Mouse (Mus musculus): ENCODE data around the gene Lhpp. TPM values are rescaled to one million over a fixed set of nuclear protein-coding genes. Genes with fewer than 3 reads are reported as not detected.

Gene Lhpp
- total RNA-seq (2023), result 1 to 10 TPM; 2.4 to 4.4 TPM

DNA sequence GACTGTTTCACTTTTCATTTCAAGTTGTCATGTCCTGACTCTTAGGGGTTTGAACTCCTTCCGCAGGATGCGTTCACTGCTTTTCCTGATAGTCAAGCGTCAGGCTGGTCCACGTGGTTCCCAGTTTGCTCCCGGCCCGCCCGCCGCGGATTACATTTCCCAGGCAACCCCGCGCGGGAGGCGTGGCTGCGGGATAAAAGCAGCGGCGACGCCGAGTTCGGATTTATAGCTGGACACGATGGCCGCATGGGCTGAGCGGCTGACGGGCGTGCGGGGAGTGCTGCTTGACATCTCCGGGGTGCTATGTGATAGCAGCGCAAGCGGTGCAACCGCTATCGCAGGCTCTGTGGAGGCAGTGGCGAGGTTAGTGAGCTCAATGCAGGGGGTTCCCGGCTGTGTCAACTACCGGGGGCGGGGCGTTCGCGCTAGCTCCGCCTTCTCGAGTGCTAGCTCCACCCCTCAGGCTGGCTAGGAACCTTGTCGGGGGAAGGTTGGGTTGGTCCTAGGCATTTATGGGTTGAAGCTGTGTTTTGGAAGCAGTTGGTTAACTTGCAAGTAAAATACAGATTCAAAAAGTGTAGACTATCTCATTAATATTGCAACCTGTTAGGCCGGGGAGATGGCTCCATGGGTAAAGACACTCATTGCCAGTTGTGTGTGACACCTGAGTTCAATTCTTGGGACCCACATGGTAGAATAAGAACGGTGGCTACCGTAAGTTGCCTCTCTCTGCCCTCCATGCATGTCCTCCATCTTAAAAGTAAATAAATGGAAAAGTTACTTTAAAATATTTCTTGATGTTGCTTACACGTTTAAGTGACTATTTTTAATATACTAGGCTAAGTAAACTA lies at the start of gene Lhpp:
TSS of gene Lhpp (plus strand) at position 171 of the 851 bp plus-strand sequence.

DNA sequence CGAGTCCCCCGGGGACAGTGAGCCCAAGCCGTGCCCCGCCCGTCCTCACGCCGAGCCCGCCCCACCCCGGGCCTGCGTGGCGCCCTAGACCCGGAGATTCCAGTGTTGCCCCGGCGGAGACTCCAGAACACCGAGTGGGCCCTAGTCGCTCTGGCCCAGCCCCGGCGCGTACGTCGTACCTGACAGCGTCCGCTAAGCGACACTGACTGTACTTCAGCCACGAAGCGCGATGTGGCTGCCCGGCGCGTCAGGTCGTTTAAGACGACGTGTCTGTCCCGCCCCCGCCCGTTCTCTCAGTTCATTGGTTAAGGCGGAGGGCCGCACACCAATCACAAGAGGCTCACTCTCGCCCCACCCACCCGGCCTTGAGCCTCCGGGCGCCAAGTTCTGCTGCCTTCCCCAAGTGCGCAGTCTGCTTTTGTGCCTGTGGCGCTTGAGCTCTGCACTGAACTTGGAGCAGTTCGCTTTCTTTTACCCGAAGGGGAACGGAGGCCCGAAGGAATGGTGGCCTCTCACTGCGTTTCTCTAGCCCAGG lies 34.3 kb upstream of the Lhpp start, which contains the start of gene Oat:
TSS of gene Oat (minus strand) at position 283 of the 535 bp plus-strand sequence.

DNA sequence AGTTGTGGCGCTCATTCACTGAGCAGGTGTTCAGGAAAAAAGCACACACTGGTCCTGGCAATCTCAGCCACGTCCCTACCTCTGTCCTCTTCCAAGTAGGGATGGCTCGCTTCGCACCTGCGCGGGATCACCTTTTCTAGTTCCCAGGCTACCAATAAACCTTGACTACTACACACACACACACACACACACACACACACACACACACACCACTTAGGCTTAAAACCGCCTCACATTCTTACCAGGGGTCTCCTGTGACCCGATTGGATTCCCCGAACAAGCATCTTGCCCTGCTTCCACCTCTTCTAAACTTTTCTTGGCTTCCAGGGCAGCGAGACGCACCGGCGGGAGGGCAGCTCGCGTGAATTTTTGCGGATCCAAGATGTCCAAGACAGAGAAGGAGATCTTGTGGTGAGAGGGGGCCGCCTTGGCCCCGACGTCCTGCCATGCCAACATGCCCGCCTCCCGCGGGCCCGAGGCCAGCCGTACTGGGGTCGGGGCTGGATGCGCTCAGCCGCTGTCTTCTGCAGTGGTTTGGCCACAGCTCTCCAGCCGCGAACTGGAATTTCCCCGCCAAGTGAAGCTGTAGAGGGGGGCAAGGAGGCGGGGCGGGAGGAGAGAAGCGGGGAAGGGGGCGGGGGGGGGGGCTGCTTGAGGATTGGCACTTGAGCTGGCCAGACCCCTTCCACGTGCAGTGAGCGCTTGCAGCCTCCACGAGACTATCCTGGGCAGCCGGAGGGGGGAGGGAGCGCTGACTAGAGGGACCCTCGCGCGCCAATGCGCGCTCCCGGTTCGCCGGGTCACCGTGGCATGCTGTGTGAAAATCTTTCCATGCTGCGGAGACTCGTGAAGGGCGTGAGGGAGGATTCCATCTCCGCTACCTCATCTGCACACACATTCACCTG lies 11.1 kb upstream of the Lhpp start, which contains the start of gene Nkx1-2:
TSS of gene Nkx1-2 (minus strand) at position 567 of the 905 bp plus-strand sequence.

Other genes with a start within 250 kb of the Lhpp start
- 10 to 100 TPM; 82.9 to 85.6 TPM for gene Oat, start 34.2 kb upstream of the Lhpp start, total RNA-seq (2023)
- not detected for gene Nkx1-2, start 11.0 kb upstream of the Lhpp start, total RNA-seq (2023)
- gene Fam53b, start 203.2 kb downstream of the Lhpp start, total RNA-seq (2023), result 10 to 100 TPM; 69.8 to 69.9 TPM
- 10 to 100 TPM; 27.3 to 33.2 TPM for gene Eef1akmt2, start 242.0 kb downstream of the Lhpp start, total RNA-seq (2023)
- gene Abraxas2, start 248.6 kb downstream of the Lhpp start, total RNA-seq (2023), result 10 to 100 TPM; 48.1 to 53.6 TPM